Mouse (Mus musculus): ENCODE results near the gene Mrpl44.

Gene Mrpl44

DNA sequence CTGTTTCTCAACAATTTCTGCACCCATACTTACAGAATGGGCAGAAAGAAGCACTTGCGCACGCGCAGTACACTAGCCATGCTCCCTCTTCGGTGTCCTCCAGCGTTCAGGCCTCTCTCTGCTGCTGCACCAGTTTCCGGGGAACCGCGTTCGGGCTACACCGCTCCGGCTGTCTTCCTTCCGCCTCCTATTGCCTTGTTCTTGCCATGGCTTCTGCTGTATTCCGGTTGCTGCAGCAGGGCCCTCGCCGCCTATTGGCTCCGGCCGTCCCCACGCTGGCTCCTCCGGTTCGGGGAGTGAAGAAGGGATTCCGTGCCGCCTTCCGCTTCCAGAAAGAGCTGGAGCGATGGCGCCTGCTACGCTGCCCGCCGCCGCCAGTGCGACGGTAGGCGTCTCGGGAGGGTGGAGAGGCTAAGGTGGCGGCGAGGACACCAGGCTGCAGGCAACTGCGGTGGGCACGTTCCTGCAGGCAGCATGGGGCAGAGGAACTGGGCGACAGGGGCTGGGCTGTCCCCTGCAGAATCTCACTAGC is at the start of gene Mrpl44, which contains the start of gene Wdfy1:
Mrpl44 (plus strand) TSS at position 92 of the 532 bp plus-strand sequence.
Wdfy1 (minus strand) TSS at position 217 of the 532 bp plus-strand sequence.
- DNase-seq (ENCODE audit: low spot score in 2 of 2): peak; percentile 96 to 99

DNA sequence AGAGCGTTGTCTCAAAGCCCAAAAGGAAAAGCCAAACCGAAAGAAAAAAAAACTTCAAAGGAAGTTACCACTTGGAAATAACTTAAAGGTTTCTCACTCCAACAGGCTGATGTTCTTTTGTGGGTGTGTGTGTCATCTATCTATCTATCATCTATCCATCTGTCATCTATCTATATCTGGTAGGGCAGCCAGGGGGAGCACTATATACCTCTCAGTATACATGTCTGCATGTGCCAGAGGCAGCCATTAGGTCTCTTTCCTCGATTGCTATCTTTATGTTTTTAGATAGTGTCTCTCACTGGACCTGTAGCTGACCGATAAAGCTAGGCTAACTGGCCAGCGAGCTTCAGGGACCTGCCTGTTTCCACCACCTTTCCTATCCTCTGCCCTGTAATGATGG is 41.0 kb upstream of the Mrpl44 start:
- no peak for DNase-seq (ENCODE audit: low spot score in 2 of 2)

DNA sequence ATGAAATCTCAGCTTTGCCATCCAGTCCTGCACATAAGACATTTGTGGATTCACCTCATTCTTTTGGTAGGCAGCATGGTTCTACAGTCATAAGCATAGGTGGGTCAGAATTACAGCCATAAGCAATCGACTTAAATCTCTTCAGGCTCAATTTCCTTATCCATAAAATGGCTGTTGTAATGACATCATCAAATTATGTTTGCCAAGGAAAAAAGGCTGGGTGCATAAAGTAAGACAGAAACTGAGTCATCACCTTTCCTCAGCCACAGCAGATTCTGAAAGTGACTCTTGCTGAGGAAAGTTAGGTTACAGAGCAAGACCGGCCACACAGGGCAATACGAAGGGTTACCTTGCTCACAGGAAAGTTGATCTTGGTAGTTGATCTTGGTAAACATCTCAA is 39.4 kb upstream of the Mrpl44 start:
- DNase-seq (ENCODE audit: low spot score in 2 of 2): no peak

DNA sequence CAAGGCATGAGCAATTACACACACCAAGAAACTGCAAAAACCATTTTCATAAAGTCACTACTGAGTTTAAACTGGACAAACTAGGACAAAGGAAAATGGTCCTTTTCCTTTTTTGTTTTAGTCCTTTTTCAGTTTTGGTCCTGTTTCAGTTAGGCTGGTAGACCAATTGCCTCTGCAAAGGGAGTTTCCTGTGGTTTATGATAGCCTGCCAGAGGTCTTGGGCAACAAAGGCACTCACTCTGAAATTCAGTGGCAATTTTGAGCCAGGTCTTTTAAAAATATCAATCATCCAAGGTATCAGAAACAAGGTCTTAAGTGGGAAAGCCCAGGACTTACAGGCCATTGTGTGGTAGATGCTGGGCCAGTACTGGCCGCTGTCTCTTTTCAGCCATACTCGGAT is 36.1 kb upstream of the Mrpl44 start:
- DNase-seq (ENCODE audit: low spot score in 2 of 2): no peak

DNA sequence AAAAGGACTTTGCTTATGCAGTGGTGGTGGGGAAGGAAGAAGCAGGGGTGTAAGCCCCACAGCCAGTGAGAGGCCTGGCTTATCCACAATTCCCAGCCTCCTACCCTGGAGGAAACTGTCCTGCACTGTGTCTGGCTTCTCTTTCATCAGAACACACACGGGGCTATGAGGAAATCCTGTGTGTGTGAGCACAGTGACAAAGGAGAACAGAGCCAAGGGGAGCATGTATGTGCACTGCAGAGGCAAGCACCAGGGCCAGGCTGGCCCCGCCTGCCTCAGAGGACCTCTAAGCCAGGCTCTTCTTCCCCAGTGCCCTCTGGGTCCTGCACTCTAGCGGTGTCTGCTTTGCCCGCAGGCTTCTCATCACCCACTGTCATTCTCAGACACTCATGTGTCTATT is 34.8 kb upstream of the Mrpl44 start:
- no peak for DNase-seq (ENCODE audit: low spot score in 2 of 2)

DNA sequence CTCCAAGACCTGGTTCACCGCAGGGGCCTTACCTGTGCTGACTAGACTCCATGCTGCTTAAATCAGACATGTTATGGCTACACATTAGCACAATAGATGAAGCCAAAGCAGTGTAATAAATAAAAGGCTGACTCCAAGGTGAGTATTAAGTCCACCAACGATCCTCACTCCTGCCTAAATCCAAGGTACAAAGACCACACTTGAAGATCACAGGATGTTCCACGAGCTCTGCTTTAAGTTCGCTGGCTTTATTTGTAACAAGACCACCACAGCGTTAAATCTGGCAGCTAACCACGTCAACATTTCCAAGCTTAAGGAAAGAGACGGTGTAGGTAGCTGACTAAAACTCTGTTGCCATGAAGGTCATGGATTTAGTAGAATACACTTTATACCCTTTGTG is 32.9 kb upstream of the Mrpl44 start:
- DNase-seq (ENCODE audit: low spot score in 2 of 2): no peak

DNA sequence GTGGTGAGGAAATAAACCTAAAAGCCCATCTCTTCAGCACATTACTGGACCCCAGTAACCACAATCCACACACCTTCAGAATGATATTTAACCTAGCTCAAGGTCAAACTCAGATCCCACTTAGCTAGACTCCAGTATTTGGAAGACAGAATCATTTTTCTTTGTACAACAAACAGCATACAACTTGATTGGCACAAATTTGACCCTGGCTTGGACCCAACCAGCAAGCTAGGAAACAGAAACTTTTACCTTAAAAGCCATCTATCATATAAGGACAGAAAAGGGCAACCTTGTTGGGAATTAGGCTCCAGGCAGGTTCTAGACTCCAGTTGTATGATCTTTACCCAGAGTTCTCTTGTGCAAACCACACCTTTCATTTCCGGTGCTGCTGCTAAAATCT is 32.4 kb upstream of the Mrpl44 start:
- no peak for DNase-seq (ENCODE audit: low spot score in 2 of 2)

DNA sequence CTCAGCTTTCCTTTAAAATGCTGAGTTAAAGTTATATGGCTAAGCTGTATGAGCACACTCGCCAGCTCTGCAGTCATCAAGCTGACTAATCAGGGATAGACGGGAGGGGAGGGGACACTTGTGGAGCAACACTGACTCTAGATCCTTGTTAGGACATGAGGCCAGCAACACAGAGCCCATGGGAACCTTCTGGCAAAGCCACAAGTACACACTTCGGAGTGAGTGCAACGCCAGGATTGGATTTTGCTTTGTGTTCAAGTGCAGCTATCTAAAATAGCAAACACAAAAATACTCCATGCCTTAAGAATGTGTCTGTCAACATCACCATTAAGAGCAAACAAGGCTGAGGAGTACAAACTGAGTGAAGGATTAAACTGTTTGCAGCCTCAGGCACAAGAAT is 29.8 kb upstream of the Mrpl44 start:
- DNase-seq (ENCODE audit: low spot score in 2 of 2): no peak

DNA sequence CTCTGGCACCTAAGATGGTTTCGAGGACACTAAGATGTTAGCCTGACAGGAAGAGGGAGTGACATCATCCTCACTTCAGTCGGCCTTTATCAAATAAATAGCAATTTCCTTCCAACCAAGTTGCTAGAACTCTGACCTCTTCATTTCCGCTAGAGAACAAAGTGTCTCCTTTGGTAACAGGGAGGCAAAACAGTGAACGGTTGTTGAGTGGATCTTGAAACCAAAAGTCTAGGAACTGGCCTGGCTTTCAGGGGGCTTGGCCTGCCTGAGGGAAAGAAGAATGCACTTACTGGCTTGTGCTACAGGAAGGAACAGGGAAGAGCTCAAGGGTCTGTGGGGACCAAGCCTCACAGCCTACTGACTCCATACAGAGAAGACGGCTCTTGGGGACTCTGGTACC is 24.6 kb upstream of the Mrpl44 start:
- no peak for DNase-seq (ENCODE audit: low spot score in 2 of 2)

DNA sequence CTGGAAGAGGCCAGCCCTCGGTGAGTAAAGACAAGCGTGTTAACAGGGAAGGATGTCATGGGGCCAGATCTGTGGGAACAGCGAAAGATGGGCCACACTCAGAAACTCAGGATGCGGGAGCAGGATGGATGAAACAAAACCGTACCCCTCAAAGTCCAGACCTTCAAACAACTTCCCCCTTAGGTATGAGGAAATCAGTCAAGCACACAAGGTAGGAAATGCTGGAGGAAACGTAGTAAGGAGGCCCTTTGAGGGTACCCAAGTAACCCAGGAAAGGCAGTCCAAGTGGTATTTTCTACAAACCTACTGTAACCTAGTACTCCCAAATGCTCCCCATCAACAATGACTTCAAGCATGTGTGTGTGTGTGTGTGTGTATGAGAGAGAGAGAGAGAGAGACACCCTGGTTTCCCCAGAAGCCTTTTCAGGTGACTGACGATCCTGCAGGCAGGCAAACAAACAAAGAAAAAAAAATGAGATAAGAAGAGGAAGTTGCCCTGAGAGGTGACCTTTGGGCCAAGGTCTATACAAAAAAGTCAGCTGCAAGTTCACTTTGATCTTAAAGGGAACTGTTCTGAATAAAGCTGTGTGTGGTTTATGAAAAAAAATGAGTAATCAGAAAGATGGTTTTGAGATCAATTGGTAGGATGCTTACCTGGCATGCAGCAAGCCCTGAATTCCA is 23.7 kb upstream of the Mrpl44 start:
- no peak for DNase-seq (ENCODE audit: low spot score in 2 of 2)

DNA sequence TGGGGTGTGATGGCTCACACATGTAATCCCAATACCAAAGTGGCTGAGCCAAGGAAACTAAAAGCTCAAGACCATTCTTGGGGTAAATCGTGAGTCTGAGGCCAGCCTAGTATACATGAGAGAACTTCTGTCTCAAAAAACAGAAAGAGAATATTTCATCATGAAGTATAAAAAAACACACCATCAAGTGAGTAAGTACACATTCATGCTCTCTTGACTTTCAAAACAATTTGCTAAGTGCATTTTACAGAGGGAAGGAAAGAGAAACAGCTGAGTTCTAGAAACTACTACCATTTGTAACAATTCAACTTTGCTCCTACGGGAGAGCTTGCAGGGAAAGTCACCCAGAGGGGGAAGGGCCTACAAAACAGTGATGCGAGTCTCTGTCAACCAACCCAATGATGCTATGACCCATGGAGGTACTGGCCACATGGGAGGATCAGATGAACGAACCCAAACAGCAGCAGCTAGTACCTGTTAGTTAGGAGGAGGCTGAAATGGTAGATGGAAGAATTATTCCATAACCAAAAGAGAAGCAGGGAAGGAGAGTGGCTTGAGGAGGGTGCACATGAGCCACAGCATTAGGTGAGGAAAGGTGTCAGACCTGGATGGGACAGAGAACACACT is 23.0 kb upstream of the Mrpl44 start:
- no peak for DNase-seq (ENCODE audit: low spot score in 2 of 2)

DNA sequence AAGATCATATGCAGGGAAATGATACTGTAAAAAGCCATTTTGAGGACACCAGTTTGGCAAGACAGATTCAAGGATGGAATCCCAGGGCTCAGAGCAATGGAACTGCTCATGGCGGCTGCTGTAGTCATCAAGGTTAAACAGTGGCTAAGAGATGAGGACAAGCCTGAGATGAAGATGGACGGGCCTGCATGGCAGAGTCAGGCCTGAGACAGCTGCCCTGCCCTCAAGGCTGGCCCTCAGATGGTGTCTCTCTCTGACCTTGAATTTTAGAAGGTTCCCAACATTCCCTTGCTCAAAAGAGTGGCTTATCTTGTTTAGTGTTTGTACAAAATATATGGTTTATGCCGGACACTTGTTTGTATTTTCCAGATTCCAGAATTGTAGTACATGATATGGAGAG is 22.4 kb upstream of the Mrpl44 start:
- no peak for DNase-seq (ENCODE audit: low spot score in 2 of 2)

DNA sequence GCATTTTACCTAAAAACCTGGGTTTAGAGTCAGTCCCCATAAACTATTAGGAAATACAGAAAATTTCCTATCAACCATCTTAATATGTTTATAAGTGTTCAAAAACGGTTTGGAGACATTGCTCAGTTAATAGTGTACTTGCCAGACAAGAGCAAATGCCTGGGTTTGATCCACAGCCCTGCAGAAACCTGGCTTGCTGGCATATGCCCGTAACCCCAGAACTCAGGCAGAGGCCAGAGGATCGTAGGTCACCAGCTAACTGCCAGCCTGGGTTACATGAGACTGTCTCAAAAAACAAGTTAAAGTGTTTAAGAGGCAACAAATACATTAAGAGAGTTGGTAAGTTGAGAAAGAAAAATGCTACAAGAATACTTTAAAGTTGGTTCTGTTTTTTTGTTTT is 20.9 kb upstream of the Mrpl44 start:
- DNase-seq (ENCODE audit: low spot score in 2 of 2): no peak

DNA sequence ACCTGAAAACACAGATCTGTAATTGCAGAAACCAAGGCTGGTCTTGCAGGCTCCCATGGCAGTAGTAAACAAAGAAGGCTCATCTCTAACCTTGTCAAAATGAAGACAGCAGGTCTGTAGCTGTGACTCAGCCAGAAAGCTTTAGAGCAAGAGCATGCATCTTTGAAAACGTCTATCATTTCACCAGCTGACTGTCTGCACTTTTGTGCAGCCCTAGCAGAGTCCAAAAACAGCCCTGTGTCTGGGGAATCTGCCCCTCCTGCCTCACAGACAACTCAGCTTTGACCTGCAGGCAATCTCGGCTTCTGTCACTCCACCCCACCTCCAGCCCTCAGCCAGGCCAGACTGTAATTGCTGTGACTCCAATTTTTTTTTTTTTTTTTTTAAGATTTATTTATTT is 20.4 kb upstream of the Mrpl44 start:
- no peak for DNase-seq (ENCODE audit: low spot score in 2 of 2)

DNA sequence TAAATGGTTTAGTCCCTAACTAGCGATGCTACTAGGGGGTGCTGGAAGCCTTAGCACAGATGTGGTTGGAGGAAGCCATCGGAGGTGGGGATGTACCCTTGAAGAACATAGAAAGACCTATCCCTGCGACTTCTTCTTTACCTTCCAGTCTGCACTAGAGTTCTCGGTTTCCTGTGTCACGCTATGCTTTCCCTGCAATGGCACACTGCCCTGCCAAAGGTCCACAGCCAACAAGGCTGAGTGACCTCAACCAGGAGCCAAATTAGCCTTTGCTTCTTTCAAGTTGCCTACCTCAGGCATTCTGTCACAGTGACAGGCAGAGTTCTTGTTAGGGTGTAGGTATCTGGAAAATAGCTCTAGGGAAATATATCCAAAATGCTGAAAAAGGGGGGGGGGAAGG is 19.4 kb upstream of the Mrpl44 start:
- no peak for DNase-seq (ENCODE audit: low spot score in 2 of 2)

DNA sequence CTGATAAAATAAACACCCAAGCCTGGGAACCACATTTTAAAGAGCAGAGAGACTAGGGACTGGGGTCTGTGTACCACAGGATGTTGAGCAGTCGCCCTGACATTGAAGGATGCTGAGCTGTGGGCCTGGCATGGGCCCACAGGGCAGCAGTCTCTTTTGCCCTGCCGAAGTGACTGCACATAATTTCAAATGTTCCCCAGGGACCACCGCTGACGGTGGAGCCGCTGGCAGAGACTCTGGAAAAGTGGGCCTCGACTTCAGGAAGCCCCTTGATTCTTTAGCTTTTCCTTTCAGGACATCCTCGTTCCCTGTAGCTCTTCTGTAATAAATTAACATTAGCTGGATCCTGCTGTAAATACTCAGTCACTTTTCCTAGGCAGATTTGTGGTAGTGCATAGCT is 18.7 kb upstream of the Mrpl44 start:
- no peak for DNase-seq (ENCODE audit: low spot score in 2 of 2)

DNA sequence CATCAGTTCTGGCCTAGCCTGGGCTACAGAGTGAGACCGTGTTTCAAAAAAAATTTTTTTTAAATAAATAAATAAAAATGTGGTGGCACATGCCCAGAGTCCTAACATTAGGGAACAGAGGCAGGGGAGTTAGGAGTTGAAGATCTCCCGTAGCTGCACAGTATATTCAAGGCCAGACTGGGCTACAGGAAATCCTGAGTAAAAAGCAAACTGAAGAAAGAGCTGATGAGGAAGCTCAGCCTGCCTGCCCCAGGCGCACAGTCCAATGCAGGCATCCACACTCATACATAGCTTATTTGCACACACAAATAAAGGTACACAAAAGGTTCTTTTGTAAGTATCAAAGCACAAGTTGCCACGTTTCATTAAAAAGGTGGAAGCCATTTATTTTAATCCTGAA is 18.2 kb upstream of the Mrpl44 start:
- DNase-seq (ENCODE audit: low spot score in 2 of 2): no peak

DNA sequence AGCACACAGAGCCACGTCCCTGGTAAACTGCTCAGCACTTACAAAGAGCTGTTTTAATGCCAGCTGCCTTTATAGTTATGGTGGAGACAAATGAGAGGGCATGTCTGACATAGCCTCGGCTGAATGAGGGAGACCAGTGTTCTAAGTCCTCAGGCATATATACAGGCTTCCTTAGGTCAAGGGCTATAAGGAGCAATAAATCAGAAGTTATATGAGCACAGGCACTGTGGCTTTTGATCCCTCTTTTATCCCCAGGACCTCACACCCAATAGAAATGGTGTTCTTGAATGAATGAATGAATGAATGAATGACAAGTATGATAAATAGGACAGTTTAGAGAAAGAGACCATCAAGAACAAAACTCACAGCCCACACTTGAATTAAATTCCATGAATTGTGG is 16.8 kb upstream of the Mrpl44 start:
- no peak for DNase-seq (ENCODE audit: low spot score in 2 of 2)

DNA sequence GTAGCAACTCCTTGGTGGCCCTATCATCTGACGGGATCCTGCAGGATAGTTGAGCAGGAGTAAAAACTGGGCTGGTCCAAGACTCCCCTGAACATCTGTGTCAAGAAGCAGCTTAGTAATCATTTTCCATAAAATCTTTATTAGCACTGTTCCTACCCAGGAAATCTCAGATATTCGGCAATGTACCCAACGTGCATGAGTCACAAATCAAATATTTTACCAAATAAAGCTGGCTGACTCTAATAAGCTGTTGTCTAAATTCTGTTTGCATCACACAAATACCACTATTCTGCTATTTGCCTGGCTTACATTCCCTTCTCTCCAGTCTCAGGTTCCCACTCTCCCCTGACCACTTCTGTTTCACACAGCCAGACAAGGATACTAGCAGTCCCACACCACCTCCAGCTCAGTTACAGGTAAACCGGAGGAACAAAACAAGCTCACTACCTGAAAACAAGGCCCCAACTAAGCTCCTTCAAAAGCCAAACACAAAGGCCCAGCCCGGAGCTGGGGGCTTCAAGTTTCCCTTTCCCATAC is 16.3 kb upstream of the Mrpl44 start:
- no peak for DNase-seq (ENCODE audit: low spot score in 2 of 2)

DNA sequence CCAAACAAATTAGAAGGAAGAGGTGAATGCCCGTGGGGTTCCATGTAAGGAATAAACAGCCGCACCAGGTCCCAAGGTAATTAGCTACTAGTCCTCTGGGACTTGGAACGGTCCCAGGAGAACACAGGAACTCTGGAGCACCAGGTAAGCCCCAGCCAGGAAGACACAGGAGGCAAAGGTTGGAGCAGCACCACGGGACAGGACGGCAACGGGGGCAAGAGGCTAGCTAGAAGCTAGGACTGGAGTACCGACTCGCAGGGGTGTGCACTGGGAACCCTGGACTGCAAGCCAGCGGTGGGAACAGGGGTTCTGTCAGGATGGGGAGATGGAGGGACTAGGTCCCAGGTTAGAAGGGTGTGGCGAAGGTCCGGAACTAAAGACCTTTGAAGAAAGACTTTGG is 15.2 kb upstream of the Mrpl44 start:
- DNase-seq (ENCODE audit: low spot score in 2 of 2): no peak

DNA sequence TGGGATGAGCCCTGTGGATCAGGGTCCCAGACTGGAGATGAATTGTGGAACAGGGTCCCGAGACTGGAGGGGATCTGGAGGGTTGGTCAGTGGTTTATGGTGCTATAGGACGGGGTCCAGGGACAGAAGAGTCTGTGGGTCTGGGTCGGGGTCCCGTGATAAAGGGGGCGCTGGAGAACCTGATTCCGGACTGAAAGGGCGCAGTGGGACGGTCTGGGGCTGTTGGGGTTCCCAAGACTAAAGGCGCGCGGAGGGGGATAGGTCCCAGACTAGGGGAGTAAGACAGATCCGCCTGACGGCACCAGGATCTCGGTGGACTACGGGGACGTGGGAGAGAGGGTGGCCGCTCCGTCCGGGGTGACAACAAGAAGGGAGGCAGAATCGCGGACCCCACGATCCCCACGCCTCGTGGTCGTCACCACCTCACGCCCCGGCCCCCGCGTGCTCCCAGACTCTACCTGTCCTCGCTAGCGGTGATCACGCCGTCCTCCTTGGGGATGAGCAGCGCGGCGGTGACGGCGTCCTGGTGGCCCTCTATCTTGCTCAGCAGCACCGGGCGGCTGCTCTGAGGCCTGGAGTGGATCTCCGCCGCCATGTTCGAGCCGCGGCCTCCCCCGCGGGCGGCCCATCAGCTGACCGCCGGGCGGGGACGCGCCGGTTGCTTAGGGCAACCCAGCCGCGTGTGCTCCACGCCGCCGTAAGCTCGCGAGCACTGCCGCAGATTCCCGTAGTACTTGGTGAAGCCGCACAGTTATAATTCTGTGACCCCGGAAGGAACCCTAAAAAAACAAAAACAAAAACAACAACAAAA is 14.5 kb upstream of the Mrpl44 start:
- peak; percentile 66 to 81 for DNase-seq (ENCODE audit: low spot score in 2 of 2)

DNA sequence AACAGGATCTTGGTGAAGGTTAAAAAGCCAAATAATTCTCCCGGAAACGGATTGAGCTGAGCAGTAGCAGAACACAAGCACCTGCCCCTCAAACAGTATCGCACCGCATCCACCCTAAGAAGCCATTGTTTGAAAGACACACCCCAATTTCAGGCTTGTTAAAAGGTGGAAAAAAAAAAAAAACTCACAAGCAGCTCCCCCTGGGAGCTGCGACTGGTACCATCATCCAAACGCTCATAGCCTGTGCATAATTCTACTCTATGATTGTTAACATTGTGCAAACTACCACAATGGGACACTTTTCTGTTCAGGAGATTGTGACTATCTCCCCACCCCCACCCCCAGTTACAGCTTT is 13.9 kb upstream of the Mrpl44 start:
- DNase-seq (ENCODE audit: low spot score in 2 of 2): no peak
